Mouse (Mus musculus): ENCODE results near the gene Emp1. TPM values are rescaled to one million over a fixed set of nuclear protein-coding genes. Genes with fewer than 3 reads are reported as not detected.

Emp1 gene
- polyA plus RNA-seq (2017; shearing (Covaris generic)) = 1.5 TPM

DNA sequence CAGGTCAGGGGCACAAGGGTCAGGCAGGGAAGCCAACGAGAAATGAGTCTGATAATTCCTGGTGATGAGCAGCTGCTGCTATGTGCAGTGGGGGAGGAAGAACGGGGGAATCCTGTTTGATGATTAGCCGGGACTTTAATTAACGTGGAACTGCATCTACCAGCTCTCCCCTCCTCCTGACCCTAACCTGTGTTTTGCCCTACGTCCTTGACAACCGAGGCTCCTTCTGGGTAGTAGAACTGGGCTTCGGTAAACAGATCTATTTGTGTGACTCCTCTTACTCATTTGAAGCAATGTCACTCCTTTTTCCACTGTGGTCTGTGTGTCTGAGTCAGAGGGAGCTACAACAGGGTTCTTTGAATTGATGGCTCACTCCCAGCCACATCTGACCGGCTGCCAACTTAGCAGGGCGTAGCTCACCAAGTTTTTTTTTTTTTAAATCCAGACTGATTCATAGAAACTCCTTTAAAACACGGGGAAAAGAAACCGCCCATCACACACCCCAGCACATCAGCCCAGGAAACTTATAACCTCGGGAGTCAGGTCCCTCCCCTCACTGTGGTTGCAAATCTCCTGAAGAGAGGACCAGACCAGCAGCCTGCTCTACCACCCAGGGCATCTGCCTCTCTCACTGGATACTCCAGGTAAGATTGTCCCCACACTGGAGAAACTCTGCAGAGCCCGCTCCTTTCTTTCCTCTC, at the start of gene Emp1:
Emp1 (plus strand) TSS at position 87 of the 701 bp plus-strand sequence.

Other genes starting within 250 kb of the Emp1 start
- not detected for gene Gprc5d, start 244.3 kb upstream of the Emp1 start, polyA plus RNA-seq (2017; shearing (Covaris generic))
- gene Fam234b, start 164.6 kb upstream of the Emp1 start, polyA plus RNA-seq (2017; shearing (Covaris generic)) = 23.6 TPM
- 0.65 TPM for gene Hebp1, start 164.5 kb upstream of the Emp1 start, polyA plus RNA-seq (2017; shearing (Covaris generic))
- not detected for gene Gsg1, start 108.2 kb upstream of the Emp1 start, polyA plus RNA-seq (2017; shearing (Covaris generic))
- gene Pbp2, start 52.1 kb upstream of the Emp1 start, polyA plus RNA-seq (2017; shearing (Covaris generic)) = not detected

Measured in inflammation-experienced regulatory T-cells, adult 16 weeks (primary cell).